Mouse (Mus musculus) olfactory bulb, adult 2 months (tissue): ENCODE results near the gene Fbxo27. TPM values are rescaled to one million over a fixed set of nuclear protein-coding genes. Genes with fewer than 3 reads are reported as not detected.
"Not testable (repeated sequence)": the region's sequence is repeated elsewhere in the genome, so short reads cannot be mapped to it uniquely, and the experiment has no call there.

Source experiments
- H3K27ac ChIP-seq: fragments of 200-500 bp; 2 replicates; pipeline ENCODE4 v1.5.1; 2012; ENCODE audit warnings: low read depth, low read length; ENCODE audit not compliant: insufficient read depth
- H3K4me1 ChIP-seq: fragments of 200-500 bp; 2 replicates; pipeline ENCODE4 v1.6.1; 2012; ENCODE audit warnings: low read length; ENCODE audit not compliant: control insufficient read depth, insufficient read depth
- H3K4me3 ChIP-seq: fragments of 200-500 bp; 2 replicates; pipeline ENCODE4 v1.5.1; 2012; ENCODE audit warnings: mild to moderate bottlenecking, low read depth, low read length, moderate library complexity; ENCODE audit not compliant: insufficient read depth
- CTCF ChIP-seq: fragments of 200-500 bp; IDR thresholded peaks from 2 replicates; pipeline ENCODE4 v1.5.1; 2012; ENCODE audit warnings: low read depth, mild to moderate bottlenecking, low read length, moderate library complexity; ENCODE audit not compliant: insufficient read depth
- POLR2A ChIP-seq: fragments of 200-500 bp; IDR thresholded peaks from 2 replicates; pipeline ENCODE4 v1.6.1; 2012; ENCODE audit warnings: mild to moderate bottlenecking, low read depth, low read length, moderate library complexity; ENCODE audit not compliant: insufficient read depth
- WGBS: fragments of 180-500 bp; shearing (Covaris S2); methylation state at CpG from one replicate; pipeline ENCODE4 v1.1.7; 2018; 5-methylcytosine and 5-hydroxymethylcytosine counted together
- polyA plus RNA-seq: library from polyadenylated mRNA; stranded (reverse); fragments of >200 nt; gene quantifications from 2 replicates; pipeline ENCODE4 v1.2.4, GENCODE M21; 2012; ENCODE audit warnings: low replicate concordance; ENCODE audit not compliant: missing spikeins, insufficient read depth, insufficient read length

Gene Fbxo27
- polyA plus RNA-seq, 1 experiment = not detected

DNA sequence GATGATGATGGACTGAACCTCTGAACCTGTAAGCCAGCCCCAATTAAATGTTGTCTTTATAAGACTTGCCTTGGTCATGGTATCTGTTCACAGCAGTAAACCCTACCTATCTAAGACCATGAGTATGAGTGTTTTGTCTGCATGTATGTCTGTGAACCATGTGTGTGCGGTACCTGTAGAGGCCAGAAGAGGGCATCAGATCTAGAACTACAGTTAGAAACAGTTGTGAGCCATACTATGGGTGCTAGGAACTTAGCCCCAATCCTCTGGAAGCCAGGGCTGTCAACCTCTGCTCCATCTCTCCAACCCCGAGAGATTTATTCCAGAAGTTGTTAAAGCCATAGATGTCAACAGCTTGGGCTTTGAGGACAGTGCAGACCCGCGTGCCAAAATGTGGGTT, 7.6 kb downstream of the Fbxo27 start:
- Histone ChIP-seq H3K4me3 (no peak overlapping the region), H3K4me1 (no peaks in the 10 kb centered on the region), H3K27ac (no peak overlapping the region)
- no peak for TF ChIP-seq POLR2A
- no peak for TF ChIP-seq CTCF
- 96% methylated on average over 4 of the region's 4 CpGs for WGBS

DNA sequence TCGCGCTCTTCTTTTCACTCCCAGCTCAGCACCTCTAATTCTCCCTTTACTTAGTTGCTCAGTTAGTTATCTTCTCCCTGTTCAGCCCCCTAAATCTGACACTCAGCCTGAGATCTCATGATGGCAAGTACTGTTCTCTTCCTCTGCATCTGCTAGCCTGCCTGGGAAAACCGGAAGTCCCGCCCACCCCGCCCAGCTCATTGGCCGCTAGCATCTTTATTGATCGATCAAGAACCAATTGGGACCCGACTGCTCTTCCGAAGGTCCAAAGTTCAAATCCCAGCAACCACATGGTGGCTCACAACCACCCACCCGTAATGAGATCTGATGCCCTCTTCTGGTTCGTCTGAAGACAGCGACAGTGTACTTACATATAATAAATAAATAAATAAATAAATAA, 8.7 kb downstream of the Fbxo27 start:
- WGBS = 96% methylated on average over 12 of the region's 12 CpGs
- H3K27ac ChIP-seq, H3K4me1 ChIP-seq, H3K4me3 ChIP-seq: not testable (repeated sequence)

DNA sequence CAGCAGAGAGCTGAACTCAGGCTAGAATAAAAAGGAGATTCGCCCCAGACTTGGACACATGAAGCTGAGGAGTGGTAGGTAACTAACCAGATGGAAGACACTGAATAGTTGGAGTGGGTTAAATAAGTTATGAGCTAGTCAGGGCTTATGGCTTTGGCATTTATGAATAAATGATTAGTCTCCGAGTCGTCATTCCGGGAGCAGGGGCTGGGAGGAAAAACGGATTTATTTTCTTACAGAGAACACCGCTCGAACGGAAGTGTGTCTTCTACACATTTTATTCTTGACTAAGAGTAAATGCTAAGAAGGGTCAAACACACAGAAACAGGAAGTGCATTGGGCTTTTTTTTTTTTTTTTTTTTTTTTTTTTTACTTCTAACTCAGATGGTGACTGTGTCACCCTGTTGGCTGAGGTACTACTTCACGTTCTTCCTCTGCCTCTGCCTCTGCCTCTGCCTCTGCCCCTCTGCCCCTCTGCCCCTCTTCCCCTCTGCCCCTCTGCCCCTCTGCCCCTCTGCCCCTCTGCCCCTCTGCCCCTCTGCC, 10.0 kb downstream of the Fbxo27 start:
- no peaks in the 10 kb centered on the region for H3K4me1 ChIP-seq
- no peak overlapping the region for H3K4me3 ChIP-seq
- H3K27ac ChIP-seq = no peak overlapping the region
- 73% methylated on average over 9 of the region's 9 CpGs for WGBS
- TF ChIP-seq CTCF (no peak), POLR2A (no peak)

DNA sequence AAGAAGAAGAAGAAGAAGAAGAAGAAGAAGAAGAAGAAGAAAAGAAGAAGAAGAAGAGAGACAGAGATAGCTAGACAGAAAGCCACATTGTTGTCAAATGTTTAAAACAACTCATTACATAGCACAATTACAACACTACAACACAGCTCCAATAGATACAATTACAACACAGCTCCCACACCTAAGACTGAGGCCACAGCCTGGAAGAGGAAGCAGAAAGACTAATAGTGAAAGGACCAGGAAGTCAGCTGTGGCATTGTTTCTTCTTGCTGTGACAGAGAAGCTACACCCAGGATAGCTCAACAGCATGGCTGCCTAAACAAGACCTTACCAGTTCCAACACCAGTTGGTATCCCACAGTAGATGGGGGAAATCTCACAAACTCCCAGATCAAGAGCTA, 16.8 kb downstream of the Fbxo27 start:
- no peak for TF ChIP-seq POLR2A
- TF ChIP-seq CTCF = no peak
- Histone ChIP-seq H3K4me3 (no peak overlapping the region), H3K4me1 (no peaks in the 10 kb centered on the region), H3K27ac (no peak overlapping the region)

DNA sequence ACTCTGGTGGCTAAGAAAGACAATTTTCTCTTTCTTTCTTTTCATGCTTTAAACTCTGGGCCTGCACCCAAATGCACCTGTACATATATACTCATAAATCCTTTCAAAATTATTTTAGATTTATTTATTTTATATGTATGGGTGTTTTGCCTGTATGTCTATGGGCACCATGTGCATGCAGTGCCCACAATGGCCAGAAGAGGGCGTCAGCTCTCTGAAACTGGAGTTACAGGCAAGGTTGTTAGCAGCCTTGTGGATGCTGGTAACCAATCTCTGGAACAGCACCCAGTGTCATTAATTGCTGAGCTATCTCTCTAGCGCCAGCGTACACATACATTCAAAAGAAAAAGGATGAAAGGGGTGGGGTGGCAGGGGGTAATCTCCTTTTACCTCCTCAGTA, 18.3 kb downstream of the Fbxo27 start:
- 61% methylated on average over 3 of the region's 3 CpGs for WGBS
- H3K27ac ChIP-seq = no peak overlapping the region
- TF ChIP-seq POLR2A (no peak), CTCF (no peak)
- no peak overlapping the region for H3K4me3 ChIP-seq
- H3K4me1 ChIP-seq = no peaks in the 10 kb centered on the region

DNA sequence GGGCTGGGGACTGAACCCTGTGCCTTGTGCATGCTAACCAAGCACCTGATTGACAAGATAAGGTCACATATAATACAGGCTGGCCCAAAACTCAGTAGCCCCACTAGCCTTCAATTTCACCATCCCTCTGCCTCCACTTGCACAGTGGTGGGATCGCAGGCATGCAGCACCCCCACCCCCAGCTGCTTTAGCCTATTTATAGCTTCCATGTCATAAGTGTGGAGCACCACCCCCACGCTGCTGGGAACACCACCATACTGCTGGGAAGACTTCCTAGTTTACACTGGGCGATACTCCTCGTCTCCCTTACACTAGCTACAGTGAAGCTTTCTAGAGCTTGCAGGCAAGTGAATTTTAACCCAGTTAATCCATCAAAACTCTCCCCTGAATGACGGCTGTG, 22.0 kb downstream of the Fbxo27 start:
- 47% methylated on average over 5 of the region's 5 CpGs for WGBS
- Histone ChIP-seq H3K4me3 (no peak overlapping the region), H3K4me1 (peaks cover 4% of the 10 kb centered on the region; the same call in 1 of the 2 replicates), H3K27ac (no peak overlapping the region)
- no peak for TF ChIP-seq CTCF
- TF ChIP-seq POLR2A = no peak

DNA sequence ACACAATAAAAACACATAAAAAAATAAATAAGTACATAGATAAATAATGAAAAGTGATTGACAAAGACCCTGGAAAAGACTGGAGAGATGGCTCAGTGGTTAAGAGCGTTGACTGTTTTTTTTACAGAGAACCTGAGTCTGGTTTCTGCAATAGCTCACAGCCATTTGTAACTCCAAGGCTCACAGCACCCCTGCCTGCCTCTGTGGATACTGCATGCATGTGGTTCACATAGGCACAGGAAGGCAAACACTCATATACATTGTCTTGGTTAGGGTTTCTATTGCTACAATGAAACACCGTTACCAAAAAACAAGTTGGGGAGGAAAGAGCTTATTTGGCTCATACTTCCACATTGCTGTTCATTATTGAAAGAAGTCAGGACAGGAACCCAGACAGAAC, 22.9 kb downstream of the Fbxo27 start:
- 96% methylated on average over 2 of the region's 2 CpGs for WGBS
- TF ChIP-seq CTCF = no peak
- Histone ChIP-seq H3K4me3 (no peak overlapping the region), H3K27ac (no peak overlapping the region), H3K4me1 (peaks cover 4% of the 10 kb centered on the region; the same call in 1 of the 2 replicates)

DNA sequence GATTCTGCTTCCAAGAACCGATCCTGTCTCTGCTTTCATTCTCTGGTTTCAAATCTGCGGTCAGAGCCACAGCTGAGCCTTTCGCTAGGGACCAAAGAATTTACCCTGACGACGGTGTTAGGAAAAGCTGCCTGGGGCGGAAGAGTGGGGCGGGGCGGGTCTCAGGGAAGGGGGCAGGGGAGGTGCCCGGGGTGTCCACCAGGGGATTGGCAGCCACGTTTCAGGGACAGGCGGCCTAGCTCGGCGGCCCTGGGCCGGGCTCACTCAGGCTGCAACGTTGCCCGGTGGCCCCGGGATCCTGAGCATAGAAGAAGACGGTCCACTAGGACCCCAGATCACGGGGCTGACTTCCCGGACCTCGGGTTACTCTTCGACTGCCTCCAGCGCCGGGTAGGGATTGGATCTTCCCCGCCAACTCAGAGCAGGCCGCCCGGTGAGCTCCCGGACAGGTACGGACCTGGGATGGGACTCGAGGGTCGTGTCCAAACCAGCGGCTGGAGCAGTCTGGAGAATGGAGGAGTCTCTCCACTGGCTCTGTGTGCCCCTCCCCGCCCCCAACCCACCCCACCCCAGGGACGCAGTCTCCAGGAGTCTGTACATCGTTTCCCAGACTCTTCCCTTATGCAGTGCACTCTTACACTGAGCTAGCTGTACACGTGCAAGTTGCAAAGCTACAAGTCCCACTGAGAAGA, 24.1 kb downstream of the Fbxo27 start, which contains the start of gene Fbxo17:
Gene Fbxo17, plus strand, starts transcription at position 215 of the 692 bp plus-strand sequence.
- H3K4me1 ChIP-seq = peaks cover 4% of the 10 kb centered on the region; the same call in 1 of the 2 replicates
- no peak within 1 kb of the TSS for H3K27ac ChIP-seq
- TF ChIP-seq CTCF (no peak), POLR2A (no peak)
- H3K4me3 ChIP-seq = peak within 1 kb of the TSS; percentile 36
- 6% methylated on average over 36 of the region's 36 CpGs for WGBS

DNA sequence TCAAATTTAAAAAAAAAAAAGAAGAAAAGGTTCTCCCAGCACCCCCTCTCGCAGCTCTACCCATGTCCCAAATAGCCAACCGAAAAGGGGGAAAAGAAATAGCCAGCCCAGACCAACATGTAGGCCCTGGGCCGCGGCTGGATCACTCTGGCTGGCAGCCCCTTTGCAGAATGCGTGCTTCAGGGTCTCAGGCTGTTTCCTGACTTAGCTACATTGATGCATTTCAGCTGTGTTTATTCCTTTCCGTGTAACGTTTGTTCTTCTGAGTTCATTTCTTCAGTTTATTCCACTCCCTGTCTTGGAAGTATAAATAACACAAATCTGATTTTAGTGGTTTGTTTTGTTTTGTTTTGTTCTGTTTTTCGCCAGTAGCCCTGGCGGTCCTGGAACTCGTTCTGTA, 25.1 kb downstream of the Fbxo27 start:
- no peak overlapping the region for H3K4me3 ChIP-seq

DNA sequence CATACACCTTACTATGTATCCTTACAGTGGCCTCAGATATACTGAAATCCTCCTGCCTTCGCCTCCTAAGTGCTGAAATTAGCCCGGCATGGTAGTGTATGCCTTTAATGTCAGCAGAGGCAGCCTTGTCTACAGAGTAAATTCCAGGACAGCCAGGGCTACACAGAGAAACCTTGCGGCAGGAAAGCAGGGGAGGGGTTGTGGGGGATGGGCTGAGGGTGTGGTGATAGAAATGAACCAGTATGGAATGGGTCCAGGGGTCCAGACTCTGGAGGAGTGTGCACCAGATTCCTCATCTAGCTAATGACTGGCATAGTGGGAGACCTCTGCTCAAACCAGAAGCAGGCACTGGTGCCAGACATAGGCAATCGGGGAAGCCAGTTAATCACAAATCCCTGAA, 26.5 kb downstream of the Fbxo27 start:
- no peak overlapping the region for H3K4me3 ChIP-seq
- no peak overlapping the region for H3K27ac ChIP-seq
- H3K4me1 ChIP-seq = peaks cover 4% of the 10 kb centered on the region; the same call in 1 of the 2 replicates
- TF ChIP-seq CTCF = no peak
- TF ChIP-seq POLR2A = no peak
- 78% methylated on average over 4 of the region's 4 CpGs for WGBS

More for the DNA sequence above, 25.1 kb downstream of the Fbxo27 start:
- Histone ChIP-seq H3K4me1 (peaks cover 4% of the 10 kb centered on the region; the same call in 1 of the 2 replicates), H3K27ac (no peak overlapping the region)
- 92% methylated on average over 10 of the region's 10 CpGs for WGBS
- TF ChIP-seq CTCF (no peak), POLR2A (no peak)
